Mouse (Mus musculus) 3T3-L1 (cell line): ENCODE results near the gene B2m.

ENCODE experiments used
- DNase-seq: peaks from one replicate; pipeline ENCODE4 v3.0.0-alpha.2; 2015; ENCODE audit warnings: low read depth, low spot score

B2m gene

GRCm38 (mm10) chr2:122147508-122148241 lies at the start of gene B2m:
TSS of gene B2m (plus strand) at chr2:122147686.
- DNase-seq, result peak; percentile 100

DNA sequence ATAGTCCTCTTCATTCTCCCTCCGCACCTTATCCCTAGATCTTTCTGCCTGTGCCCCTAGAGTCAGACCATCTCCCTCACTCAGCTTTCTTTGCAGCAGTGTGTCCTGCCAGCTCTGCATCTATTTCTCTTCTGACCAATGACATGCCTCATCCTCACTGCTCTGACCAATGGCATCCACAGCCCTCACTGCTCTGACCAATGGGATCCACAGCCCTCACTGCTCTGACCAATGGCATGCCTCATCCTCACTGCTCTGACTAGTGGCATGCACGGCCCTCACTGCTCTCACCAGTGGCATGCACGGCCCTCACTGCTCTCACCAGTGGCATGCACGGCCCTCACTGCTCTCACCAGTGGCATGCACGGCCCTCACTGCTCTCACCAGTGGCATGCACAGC lies 49.8 kb upstream of the B2m start:
- peak; percentile 16 for DNase-seq

DNA sequence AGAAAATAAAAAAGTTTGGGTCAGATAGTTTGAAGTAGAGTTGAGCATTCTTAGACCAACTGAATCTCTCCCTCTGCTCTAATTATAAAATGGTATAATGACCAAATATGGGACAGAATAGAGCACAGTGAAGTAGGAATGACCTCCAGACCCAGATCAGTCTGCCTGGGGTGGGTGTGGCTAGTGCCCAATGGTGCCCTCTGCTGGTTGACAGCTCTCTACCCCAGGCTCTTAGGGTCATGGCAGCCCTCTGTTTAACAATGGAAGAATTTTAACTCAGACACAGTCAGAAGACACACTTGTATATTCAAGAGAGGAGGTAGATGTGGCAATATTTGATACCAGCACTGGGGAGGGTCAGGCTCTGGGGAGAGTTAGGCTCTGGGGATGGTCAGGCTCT lies 45.4 kb upstream of the B2m start:
- peak; percentile 52 for DNase-seq

DNA sequence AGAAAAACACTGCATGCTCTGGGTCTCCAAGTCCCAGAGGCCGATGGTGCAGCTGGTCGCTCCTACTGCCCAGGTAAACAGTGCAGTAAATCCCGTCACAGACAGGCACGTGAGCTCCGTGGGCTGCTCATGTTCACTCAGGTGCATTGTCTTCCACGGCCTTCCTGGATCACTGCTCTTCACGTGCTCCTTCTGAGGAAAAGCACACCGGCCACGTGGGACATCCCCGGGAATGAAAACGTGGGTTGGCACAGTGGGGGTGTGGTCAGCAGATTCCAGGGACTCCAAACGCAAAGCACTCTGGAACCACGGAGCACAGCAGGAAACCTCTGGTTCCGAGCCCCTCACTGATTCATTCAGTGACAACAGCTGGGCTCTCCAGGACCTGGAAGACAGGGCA lies 39.4 kb upstream of the B2m start:
- DNase-seq, result no peak

DNA sequence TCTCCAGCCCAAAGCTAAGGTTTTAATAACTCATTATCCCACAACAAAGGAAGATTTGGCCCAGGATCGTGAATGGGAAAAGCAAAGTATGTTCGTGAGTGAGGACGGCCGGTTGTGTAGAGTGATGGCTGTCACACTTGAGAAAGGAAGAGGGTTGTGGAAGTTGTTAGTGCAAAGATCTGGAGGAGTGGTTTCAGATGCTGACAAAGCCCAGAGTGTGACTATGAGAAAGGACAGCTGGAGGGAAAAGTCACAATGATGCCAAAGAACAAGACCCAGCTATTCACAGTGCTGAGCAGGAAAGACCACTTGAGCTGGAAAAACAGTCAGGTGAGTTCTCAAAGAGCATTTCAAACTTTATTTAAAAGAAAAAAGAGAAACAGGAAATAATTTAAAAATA lies 37.8 kb upstream of the B2m start:
- no peak for DNase-seq

- DNase-seq, result peak; percentile 26
Measured at GRCm38 (mm10) chr2:122116888-122117287, 30.6 kb upstream of the B2m start.

DNA sequence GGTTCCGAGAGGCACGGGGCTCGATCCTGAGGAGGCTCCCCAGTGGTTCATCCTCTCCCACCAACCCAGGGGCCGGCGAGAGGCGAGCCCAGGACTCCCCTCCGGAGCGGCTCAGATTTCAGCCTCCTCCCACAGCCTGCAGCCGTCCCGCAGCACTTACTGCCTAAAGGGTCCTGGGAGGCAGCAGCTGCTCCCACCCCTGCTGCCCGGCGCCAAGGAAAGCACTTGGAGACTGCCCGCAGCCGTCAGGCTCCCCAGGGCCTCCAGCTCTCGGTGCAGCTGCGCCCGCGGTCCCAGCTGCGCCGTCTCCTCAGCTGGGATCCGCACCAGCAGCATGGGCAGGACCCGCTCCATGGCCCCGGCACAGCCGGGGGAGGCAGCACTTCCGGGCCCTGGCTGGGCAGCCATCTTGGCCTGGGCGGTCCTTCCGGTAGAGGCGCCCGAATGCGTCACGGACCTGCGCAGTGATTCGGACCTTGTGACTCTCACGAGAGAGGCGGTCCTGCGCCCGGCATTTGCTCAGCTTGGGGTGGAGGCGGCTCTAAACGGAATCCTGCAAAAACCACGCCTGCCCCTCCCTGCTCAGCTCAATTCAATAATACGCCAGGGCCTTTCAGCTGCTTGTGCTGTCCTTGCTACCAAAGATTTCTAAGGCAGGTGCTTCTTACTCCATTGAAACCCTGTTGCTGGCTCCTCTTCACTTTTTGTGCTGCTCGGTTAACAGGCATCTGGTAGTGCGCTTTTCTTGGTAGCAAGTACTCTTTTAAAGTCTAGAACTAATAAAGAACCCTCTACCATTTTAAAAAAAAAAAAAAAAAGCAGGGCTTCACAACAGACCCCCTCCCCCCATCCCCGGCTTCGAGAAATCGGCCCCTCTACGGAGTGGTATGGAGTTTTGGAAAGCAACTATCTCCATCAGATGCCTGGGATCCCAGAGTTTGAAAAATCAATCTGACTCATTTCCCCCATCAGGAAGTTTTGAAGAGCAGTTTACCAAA lies 29.2 kb upstream of the B2m start, which contains the start of gene Spg11:
TSS of gene Spg11 (minus strand) at position 426 of the 998 bp plus-strand sequence.
- peak; percentile 99 for DNase-seq

- no peak for DNase-seq
Measured at GRCm38 (mm10) chr2:122125680-122126572, 21.6 kb upstream of the B2m start.

DNA sequence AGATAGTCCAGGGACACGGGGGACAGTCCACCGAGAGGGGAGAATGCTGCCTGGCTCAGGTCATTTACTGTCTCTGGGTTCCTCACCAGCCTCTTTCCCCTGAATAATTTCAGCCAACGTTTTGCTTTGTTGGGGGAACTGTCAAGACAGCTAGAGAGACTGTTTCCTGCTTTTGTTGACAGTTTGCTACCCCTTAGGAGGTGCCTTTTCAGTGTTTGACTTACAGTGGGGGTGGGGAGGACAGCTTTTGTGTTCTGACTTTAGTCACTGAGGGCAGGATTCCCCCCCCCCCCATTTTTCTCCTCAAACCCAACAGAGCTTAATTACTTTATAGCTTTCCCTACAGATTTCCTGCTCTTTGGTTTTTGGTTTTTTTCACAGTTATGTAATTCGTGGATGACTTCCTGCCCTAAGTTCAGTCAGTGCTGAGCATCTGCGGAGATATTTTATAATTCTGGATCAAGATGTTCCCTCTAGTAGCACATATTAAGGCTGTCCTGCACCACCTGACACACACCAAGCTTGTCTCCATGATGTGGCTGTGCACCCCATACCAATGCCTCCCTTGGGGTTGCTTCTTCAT lies 20.6 kb upstream of the B2m start:
- DNase-seq, result no peak

GRCm38 (mm10) chr2:122127635-122128034 lies 19.9 kb upstream of the B2m start:
- DNase-seq, result peak; percentile 82

DNA sequence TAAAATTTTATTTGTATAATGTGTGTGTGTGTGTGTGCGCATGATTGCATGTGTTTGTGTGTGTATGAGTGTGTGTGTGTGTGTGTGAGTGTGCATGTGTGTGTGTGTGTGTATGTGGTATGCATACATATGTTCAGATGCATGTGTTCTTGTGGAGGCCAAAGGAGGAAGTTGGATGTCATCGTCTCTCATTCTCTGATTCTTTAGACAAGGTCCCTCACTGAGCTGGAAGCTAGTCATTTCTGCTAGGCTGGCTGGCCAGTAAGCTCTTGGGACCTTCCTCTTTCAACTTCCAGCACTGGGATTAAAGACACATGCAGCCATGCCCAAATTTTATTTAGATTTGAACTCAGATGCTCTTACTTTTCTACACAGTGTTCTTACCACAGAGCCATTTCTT lies 15.4 kb upstream of the B2m start:
- no peak for DNase-seq

GRCm38 (mm10) chr2:122132618-122133017 lies 14.9 kb upstream of the B2m start:
- no peak for DNase-seq

DNA sequence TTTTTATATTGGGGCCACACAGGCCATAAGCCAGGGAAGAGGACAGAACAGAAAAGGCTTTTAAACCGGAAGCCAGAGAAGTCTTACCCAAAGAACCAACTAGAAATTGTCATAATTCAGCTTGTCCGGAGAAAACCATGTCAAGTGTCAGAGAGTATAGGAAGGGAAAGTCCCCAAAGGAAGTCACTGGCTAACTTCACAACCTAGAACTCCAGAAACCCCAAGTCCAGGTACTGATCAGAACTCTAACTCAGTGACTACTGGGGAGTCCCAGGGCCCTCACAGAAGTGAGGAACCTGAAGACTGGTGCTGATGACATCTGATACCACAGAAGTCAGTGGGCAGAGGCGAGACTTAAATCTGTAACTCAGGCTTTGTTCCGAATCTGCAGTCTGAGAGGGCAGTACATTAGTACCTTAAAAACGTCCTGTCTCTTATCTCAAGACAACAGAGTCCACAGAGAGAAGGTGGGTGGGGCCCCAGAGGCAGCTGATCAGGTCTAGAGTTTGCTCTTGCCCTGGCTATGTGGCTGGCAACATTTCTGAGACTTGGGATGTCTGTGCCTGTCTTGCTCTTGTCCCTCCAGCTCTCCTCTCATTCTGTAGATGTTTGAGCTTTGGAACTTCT lies 9.5 kb upstream of the B2m start:
- DNase-seq, result no peak

DNA sequence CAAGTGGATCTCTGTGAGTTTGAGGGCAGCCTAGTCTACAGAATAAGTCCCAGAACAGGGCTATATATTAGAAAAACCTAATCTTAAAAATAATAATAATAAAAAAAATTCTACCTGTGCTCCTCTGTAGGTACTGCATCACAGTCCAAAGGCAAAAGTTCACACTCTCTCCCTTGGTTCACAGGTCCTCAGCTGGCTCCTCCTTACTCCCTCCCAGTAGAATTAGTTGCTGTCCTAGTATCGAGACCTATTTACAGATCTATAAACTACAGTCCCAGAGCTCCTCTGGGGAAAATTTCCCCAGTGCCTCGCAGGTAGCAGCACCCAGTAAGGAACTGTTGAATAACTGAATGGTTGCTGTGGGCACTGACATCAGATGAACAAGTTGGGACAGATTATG lies 6.7 kb upstream of the B2m start:
- DNase-seq, result no peak

- no peak for DNase-seq
Measured at GRCm38 (mm10) chr2:122141332-122141967, 6.0 kb upstream of the B2m start.

DNA sequence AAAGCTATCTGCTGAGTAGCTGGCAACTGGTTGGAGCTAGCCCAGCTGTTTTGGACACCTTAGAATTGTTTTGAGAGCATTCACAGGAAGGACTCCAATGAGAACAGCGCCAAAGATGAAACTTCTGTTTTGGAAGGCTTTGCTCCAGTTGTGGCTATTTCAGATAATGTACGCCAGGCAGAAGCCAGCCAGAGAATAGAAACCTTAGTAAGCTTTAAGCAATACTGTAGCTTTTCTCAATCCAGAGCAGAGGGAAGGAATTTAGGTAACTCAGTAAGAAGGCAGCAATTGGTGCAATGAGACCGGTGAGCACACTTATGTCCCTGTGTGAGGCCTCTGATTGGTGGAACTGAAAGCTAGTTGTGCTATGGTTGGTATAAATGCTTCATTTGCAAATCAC lies 4.4 kb upstream of the B2m start:
- DNase-seq, result no peak

DNA sequence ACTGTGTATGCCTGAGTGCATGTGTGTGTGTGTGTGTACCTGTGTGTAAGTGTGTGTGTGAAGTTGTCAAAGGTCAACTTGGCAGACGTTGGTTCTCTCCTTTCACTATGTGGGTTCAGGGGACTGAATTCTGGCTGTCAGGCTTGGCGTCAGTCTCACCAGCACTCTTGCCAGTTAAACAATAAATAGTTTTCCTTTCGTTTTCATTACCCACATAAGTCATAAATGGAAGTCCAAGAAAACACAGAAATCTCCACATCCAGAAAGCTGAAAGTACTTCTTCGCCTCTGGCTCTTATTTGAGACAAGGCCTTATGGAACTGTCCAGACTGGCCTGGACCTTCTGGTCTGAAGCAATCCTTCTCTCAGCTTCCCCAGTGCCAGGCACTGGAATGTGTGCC lies 1.7 kb upstream of the B2m start:
- DNase-seq, result no peak

DNA sequence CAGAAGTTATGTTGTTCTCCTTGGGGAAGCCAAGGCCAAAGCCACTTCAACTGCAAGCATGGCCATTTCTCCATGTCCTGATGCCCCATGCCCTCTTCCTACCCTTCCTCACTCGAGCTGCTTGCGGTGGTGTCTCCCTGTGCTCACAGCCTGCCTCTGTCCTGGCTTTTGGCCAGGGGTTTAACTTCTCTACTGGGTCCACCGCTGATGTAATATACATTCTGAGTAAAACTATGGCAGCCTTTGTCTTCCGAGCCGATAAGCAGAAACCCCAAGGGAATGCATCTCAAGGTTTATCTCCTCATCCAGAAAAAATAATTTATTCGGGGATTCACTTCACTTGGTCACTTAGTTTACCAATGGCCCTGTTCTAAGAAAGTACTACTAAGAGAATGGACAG lies 799 bp upstream of the B2m start:
- peak; percentile 36 for DNase-seq

DNA sequence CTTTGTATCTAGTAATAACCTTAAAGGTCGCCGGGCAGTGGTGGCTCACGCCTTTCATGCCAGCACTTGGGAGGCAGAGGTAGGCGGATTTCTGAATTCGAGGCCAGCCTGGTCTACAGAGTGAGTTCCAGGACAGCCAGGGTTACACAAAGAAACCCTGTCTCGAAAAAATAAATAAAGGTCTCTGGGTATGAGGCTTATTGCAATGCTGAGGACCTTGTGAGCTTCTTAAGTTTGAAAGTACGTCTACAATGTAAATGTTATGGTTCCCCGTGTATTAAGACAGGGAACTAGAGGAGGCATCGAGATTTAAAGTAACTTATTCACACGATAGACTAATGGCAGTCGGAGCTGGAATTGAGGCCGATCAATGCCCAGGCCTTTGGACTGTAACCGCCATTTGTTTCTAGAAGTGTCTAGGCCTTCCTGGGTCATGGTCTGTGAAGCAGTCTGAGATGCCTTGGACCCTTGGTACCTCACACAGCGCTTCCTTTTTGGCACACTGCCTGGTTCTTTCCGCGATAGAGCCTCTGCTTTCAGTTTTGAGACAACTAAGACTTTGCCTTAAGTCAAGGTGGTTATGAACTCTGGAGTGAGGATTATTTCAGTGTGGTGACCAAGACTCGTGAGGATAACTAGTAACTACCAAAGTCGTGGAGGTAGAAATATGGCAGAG lies 894 bp downstream of the B2m start:
- peak; percentile 85 for DNase-seq

DNA sequence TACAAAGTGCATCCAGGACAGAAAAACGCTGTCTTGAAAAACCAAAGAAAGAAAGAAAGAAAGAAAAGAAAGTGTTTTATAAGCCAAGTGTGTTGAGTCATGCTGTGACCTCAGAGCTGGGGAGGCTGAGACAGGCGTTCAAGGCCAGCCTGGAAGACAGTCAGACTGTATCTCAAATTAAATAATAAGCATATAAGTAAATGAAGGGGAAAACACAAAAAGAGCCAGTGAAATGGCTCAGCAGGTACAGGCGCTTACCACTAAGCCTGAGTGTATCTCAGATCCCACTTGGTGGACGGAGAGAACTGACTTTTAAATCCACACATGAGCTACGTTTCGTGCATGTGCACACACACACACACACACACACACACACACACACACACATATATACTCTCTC lies 1.8 kb downstream of the B2m start:
- DNase-seq, result no peak
